Mouse (Mus musculus) B cell, adult 2 months (primary cell): ENCODE data around the gene Clta.

Experiments used
- DNase-seq, 2 experiments: peaks; one replicate each; pipeline ENCODE4 v3.0.0; 2022

Clta gene

DNA sequence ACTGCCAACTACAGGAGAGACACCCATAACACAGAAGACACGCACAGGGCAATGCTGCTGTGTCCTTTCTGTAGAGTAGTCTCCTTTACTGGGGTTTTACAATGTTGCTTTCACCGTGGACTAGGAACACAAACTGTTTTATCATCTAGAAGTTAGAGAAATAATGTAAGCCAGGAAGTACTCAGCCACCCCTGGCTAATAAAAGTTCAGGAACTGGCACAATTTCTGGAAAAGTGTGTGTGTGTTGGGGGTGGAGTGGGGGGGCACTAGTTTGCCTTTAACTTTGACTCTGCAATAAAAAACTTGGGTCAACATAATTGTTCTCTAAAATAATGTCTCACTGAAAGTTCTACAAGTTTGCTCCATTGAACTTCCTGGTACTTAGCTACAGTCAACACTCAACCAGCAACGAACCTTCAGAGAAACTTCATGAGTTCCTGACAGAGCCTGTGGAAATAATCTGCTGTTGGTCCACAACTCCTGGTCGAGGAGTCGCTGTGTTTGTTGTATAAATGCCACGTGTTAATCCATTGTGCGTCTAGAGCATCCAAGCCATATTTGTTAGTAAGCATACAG is 74.2 kb downstream of the Clta start:
- no peak for DNase-seq
